Mouse (Mus musculus): ENCODE data around the gene Tsks. TPM values are rescaled to one million over a fixed set of nuclear protein-coding genes. Genes with fewer than 3 reads are reported as not detected.

Gene Tsks
- polyA plus RNA-seq, 1 experiment = not detected

DNA sequence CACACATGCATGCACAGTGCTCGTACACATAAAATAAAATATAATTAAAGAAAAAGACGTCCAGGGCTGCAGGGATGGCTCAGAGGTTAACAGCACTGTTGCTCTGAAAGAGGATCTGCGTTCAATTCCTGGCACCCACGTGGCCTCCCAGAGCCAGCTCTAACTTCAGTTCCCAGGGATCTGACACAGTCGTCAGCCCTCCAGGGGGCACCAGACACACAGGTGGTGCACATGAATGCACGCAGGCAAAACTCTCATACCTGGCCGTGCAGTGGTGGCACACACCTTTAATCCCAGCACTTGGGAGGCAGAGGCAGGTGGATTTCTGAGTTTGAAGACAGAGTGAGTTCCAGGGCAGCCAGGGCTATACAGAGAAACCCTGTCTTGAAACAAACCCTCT is 23.0 kb downstream of the Tsks start:
- no peak for TF ChIP-seq GATA1 (IDR thresholded peaks at IDR 0.05; ENCODE audit: low read length)
- TF ChIP-seq TAL1 (IDR thresholded peaks at IDR 0.05; ENCODE audit: low read length) = no peak
- H3K4me3 ChIP-seq (replicated peaks) = no peak overlapping the region
- H3K27me3 ChIP-seq (ENCODE audit: control insufficient read depth) = peaks cover 7% of the 10 kb centered on the region
- H3K9me3 ChIP-seq (ENCODE audit: control insufficient read depth, low read length) = no peaks in the 10 kb centered on the region
- peaks cover 31% of the 10 kb centered on the region for H3K4me1 ChIP-seq (ENCODE audit: control insufficient read depth)
- no peaks in the 10 kb centered on the region for H3K36me3 ChIP-seq (ENCODE audit: control insufficient read depth)

DNA sequence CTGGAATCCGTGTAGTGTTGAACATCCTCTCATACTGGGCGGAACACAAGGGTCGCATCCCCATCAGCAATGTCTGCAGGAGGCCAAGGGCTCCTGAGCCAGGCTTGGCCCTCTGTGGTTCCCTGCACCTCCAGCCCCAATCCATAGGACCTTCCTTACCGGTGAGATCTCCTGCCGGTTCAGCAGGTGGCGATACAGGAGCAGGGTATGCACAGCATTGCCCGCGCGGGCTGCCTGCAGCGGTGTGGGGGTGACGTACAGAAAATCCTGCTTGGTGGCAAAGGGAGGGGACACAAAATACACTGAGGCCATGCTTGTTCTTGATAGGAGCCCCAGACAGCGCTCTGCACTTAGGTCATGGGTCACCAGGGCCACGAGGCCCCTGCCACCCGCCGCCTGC is 23.6 kb downstream of the Tsks start:
- TF ChIP-seq TAL1 (IDR thresholded peaks at IDR 0.05; ENCODE audit: low read length) (no peak), GATA1 (IDR thresholded peaks at IDR 0.05; ENCODE audit: low read length) (no peak)
- Histone ChIP-seq H3K36me3 (ENCODE audit: control insufficient read depth) (no peaks in the 10 kb centered on the region), H3K4me1 (ENCODE audit: control insufficient read depth) (peaks cover 37% of the 10 kb centered on the region), H3K9me3 (ENCODE audit: control insufficient read depth, low read length) (no peaks in the 10 kb centered on the region), H3K4me3 (replicated peaks) (no peak overlapping the region), H3K27me3 (ENCODE audit: control insufficient read depth) (peaks cover 12% of the 10 kb centered on the region)

DNA sequence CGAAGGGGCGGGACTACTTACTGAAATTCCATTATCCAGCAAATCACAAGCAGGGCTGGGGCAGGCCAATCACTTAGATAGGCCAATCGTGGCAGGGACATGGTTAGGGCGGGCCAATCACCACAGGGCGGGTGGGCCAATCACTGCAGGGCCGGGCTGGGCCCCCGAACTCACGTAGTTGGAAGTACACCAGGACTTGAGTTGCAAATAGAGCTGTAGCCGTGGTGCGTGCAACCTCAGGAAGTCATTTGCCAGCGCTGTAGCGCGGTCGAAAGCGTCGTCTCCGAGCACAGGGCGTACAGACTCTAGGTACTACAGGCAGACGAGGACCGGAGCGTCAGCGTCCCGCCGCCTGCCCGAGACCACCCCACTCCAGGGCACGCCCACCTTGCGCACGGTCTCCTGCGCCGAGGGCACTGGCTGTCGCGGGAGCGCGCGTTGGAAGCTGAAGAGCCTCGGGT is 27.3 kb downstream of the Tsks start:
- Histone ChIP-seq H3K27me3 (ENCODE audit: control insufficient read depth) (peaks cover 14% of the 10 kb centered on the region), H3K9me3 (ENCODE audit: control insufficient read depth, low read length) (no peaks in the 10 kb centered on the region), H3K4me1 (ENCODE audit: control insufficient read depth) (peaks cover 49% of the 10 kb centered on the region), H3K36me3 (ENCODE audit: control insufficient read depth) (peaks cover under 1% of the 10 kb centered on the region), H3K4me3 (replicated peaks) (peak overlapping the region; percentile 58)
- TF ChIP-seq TAL1 (IDR thresholded peaks at IDR 0.05; ENCODE audit: low read length) (no peak), GATA1 (IDR thresholded peaks at IDR 0.05; ENCODE audit: low read length) (no peak)

DNA sequence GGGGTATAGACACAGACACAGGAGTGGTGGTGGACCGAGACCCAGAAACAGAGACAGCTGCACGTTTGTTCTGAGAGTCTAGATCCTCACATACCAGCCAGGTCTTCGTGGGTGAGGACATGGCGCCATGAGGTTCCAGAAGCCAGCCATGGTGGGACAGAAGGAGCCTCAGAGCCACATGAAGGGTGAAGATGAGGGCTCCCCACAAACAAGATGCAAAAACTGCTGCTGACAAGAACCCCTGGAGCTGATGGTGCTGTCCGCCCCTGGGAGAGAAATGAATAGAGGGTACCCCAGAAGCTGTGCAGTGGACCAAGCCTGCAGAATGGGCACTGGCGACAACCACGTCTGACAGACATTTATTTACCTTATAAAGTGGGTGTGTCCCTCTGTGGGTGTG is 28.1 kb downstream of the Tsks start:
- TF ChIP-seq TAL1 (IDR thresholded peaks at IDR 0.05; ENCODE audit: low read length) = no peak
- no peak for TF ChIP-seq GATA1 (IDR thresholded peaks at IDR 0.05; ENCODE audit: low read length)
- H3K4me1 ChIP-seq (ENCODE audit: control insufficient read depth) = peaks cover 53% of the 10 kb centered on the region
- no peak overlapping the region for H3K4me3 ChIP-seq (replicated peaks)
- H3K36me3 ChIP-seq (ENCODE audit: control insufficient read depth) = peaks cover 9% of the 10 kb centered on the region
- H3K9me3 ChIP-seq (ENCODE audit: control insufficient read depth, low read length) = no peaks in the 10 kb centered on the region
- H3K27me3 ChIP-seq (ENCODE audit: control insufficient read depth) = peaks cover 14% of the 10 kb centered on the region

DNA sequence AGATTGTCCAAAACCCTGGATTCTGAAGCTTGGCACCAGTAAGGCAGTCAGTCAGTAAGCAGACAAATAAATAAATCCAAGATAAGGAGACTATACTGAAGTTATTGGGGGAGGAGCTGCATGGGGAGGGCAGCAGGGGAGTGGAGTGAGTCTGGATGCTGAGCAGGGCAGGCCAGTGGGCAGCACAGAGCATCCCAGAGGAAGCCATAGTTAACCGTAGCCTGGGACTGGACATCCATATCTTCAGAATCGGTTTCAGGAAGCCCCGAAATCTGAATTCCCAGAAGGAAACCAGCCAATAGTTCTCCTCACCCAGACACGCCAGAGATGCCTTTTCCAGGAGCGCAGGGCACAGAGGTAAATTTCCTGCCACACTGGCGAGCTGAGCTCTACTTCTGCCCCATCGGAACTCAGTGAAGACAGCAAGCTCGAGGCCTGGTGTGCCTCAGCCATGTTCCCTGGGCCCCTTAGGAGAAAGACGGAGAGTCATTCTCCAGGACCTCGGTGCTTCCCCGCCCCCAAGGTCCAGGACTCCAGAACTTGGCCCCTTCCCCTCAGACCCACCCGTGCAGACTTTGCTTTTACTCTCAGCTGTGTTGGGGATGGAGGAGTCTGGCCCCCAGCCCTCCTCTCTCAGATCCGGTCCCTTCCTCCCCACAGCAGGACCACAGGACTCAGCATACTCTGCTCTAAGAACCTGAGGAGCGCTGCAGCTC is 30.6 kb downstream of the Tsks start:
- no peak for TF ChIP-seq TAL1 (IDR thresholded peaks at IDR 0.05; ENCODE audit: low read length)
- TF ChIP-seq GATA1 (IDR thresholded peaks at IDR 0.05; ENCODE audit: low read length) = no peak
- Histone ChIP-seq H3K4me3 (replicated peaks) (no peak overlapping the region), H3K9me3 (ENCODE audit: control insufficient read depth, low read length) (no peaks in the 10 kb centered on the region), H3K27me3 (ENCODE audit: control insufficient read depth) (peaks cover 14% of the 10 kb centered on the region), H3K4me1 (ENCODE audit: control insufficient read depth) (peaks cover 46% of the 10 kb centered on the region), H3K36me3 (ENCODE audit: control insufficient read depth) (peaks cover 33% of the 10 kb centered on the region)

DNA sequence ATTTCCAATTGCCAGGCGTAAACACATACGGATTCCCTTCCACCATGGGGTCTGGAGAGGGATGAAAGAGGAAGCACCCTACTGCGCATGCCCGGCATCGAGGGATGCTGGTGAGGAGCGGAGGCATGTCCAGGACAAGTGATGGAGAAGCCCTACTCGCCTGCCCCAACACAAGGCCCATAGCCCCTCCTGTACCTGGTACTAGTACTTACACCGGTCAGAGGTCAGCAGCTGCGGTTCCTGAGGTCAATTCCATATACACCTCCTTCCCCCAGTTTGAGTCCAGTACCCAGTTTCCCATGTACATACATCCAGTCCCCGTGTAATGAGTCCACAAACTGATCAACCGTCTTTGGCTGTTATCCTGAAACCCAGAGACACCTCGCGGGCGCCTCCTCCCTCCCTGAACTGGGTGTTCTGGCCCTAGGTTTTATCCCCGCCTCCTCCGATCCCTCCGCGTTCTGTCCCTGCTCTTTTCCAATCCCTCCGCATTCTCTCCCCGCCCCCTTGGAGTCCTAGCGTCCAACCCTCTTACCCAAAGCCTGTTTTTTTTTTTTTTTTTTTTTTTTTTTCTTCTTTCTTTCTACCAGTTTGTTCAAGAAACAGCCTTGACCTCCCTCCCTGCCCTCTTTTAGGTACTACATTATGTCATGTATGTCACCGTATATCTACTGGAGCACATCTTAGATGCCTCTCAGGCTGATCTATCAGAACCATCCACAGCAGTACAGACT is 31.5 kb downstream of the Tsks start, which contains the start of gene Cpt1c:
TSS of gene Cpt1c (minus strand) at position 469 of the 734 bp plus-strand sequence.
- Histone ChIP-seq H3K4me3 (replicated peaks) (peak within 1 kb of the TSS; percentile 52), H3K4me1 (ENCODE audit: control insufficient read depth) (peaks cover 46% of the 10 kb centered on the region), H3K27me3 (ENCODE audit: control insufficient read depth) (peaks cover 14% of the 10 kb centered on the region), H3K9me3 (ENCODE audit: control insufficient read depth, low read length) (no peaks in the 10 kb centered on the region), H3K36me3 (ENCODE audit: control insufficient read depth) (peaks cover 43% of the 10 kb centered on the region)
- no peak for TF ChIP-seq GATA1 (IDR thresholded peaks at IDR 0.05; ENCODE audit: low read length)

DNA sequence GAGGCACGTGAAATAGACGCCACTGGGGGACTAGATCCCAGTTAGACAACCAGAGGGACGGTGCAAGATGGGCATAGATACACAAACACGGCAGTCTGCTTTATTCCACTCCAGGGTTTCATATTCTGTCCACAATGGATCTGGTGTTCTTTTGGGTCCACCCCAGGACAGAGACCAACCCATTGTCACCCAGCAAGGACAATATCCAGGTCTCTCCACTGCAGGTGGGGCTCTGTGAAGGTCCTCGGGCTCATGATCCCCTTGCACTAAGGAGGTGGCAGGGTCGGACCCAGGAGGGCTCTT is 32.1 kb downstream of the Tsks start:
- H3K27me3 ChIP-seq (ENCODE audit: control insufficient read depth) = peaks cover 14% of the 10 kb centered on the region
- peaks cover 44% of the 10 kb centered on the region for H3K4me1 ChIP-seq (ENCODE audit: control insufficient read depth)
- H3K9me3 ChIP-seq (ENCODE audit: control insufficient read depth, low read length) = no peaks in the 10 kb centered on the region
- peaks cover 48% of the 10 kb centered on the region for H3K36me3 ChIP-seq (ENCODE audit: control insufficient read depth)
- TF ChIP-seq TAL1 (IDR thresholded peaks at IDR 0.05; ENCODE audit: low read length) (no peak), GATA1 (IDR thresholded peaks at IDR 0.05; ENCODE audit: low read length) (no peak)
- peak overlapping the region; percentile 52 for H3K4me3 ChIP-seq (replicated peaks)

DNA sequence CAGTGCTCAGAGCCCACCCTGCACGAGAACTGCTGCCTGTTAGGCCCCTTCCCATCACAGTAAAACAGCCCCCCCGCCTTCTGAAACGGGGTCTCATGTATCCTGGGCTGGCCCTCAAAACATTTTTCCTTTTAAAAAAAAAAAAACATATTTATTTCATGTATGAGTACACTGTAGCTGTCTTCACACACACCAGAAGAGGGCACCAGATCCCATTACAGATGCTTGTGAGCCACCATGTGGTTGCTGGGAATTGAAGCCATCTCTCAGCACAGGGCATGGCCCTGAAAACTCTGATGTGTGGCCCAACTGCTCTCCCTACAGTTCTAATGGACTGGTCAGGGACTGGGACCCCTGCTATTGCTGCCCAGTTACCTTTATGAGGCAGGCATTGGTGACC is 35.3 kb downstream of the Tsks start:
- TF ChIP-seq TAL1 (IDR thresholded peaks at IDR 0.05; ENCODE audit: low read length) = no peak
- TF ChIP-seq GATA1 (IDR thresholded peaks at IDR 0.05; ENCODE audit: low read length) = no peak
- H3K27me3 ChIP-seq (ENCODE audit: control insufficient read depth) = peaks cover 1% of the 10 kb centered on the region; the same call in 1 of the 2 replicates
- H3K9me3 ChIP-seq (ENCODE audit: control insufficient read depth, low read length) = no peaks in the 10 kb centered on the region
- peaks cover 76% of the 10 kb centered on the region for H3K36me3 ChIP-seq (ENCODE audit: control insufficient read depth)
- H3K4me1 ChIP-seq (ENCODE audit: control insufficient read depth) = peaks cover 27% of the 10 kb centered on the region
- no peak overlapping the region for H3K4me3 ChIP-seq (replicated peaks)

DNA sequence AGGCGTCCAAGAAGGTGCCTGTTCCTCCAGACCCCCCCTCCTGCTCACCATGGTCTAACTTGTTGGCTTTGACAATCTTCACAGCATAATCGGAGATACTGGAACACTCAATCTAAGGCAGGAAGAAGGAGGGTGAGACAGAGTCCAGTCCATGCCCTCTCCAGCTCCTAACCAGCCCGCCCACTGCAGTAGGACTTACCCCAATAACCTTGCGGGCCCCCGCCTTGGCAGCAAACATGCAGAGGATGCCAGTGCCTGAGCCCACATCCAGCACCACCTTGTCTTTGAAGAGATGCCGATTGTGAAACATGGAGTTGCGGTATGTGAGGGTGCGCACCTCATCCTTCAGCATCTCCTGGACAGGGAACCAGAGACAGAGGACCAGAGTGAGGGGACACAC is 38.5 kb downstream of the Tsks start:
- H3K27me3 ChIP-seq (ENCODE audit: control insufficient read depth) = no peaks in the 10 kb centered on the region
- TF ChIP-seq GATA1 (IDR thresholded peaks at IDR 0.05; ENCODE audit: low read length) (no peak), TAL1 (IDR thresholded peaks at IDR 0.05; ENCODE audit: low read length) (no peak)
- peaks cover 75% of the 10 kb centered on the region for H3K36me3 ChIP-seq (ENCODE audit: control insufficient read depth)
- peaks cover 31% of the 10 kb centered on the region for H3K4me1 ChIP-seq (ENCODE audit: control insufficient read depth)
- no peaks in the 10 kb centered on the region for H3K9me3 ChIP-seq (ENCODE audit: control insufficient read depth, low read length)
- no peak overlapping the region for H3K4me3 ChIP-seq (replicated peaks)
